Mouse (Mus musculus): ENCODE data around the gene Trf. TPM values are rescaled to one million over a fixed set of nuclear protein-coding genes. Genes with fewer than 3 reads are reported as not detected.

Trf gene
- polyA plus RNA-seq, 1 experiment from 2014 or later, result 22,262 TPM

Other genes starting within 250 kb of the Trf start
- gene Slco2a1, start 241.7 kb downstream of the Trf start, polyA plus RNA-seq (2015; fragmentation: Nextera tagmentation; extraction: Ambion mirVana), result 10.6 and 13.5 TPM in 2 replicates
- 0.13 and 0.27 TPM in 2 replicates for gene Rab6b, start 118.7 kb downstream of the Trf start, polyA plus RNA-seq (2015; fragmentation: Nextera tagmentation; extraction: Ambion mirVana)
- gene Srprb, start 28.3 kb downstream of the Trf start, polyA plus RNA-seq (2015; fragmentation: Nextera tagmentation; extraction: Ambion mirVana), result 16.9 and 17.2 TPM in 2 replicates
- gene Gm20425, start 137 bp downstream of the Trf start, polyA plus RNA-seq (2015; fragmentation: Nextera tagmentation; extraction: Ambion mirVana), result 1.8 and 3.4 TPM in 2 replicates
- 102 and 113 TPM in 2 replicates for gene 1300017J02Rik, start 74.6 kb upstream of the Trf start, polyA plus RNA-seq (2015; fragmentation: Nextera tagmentation; extraction: Ambion mirVana)
- 29.2 and 29.4 TPM in 2 replicates for gene Topbp1, start 74.8 kb upstream of the Trf start, polyA plus RNA-seq (2015; fragmentation: Nextera tagmentation; extraction: Ambion mirVana)
- 41.2 and 41.8 TPM in 2 replicates for gene Cdv3, start 135.4 kb upstream of the Trf start, polyA plus RNA-seq (2015; fragmentation: Nextera tagmentation; extraction: Ambion mirVana)
- gene Bfsp2, start 250.0 kb upstream of the Trf start, polyA plus RNA-seq (2015; fragmentation: Nextera tagmentation; extraction: Ambion mirVana), result 3.9 and 5.4 TPM in 2 replicates